Mouse (Mus musculus): ENCODE data around the gene Letmd1. TPM values are rescaled to one million over a fixed set of nuclear protein-coding genes. Genes with fewer than 3 reads are reported as not detected.
A peak's percentile ranks its signal among the peaks of the same experiment; 100 is the strongest.

Letmd1 gene
- total and polyA plus RNA-seq, 3 experiments: 13.0 to 32.3 (median 13.1) TPM

- no peaks in the 10 kb centered on the region for H3K36me3 ChIP-seq (ENCODE audit: control insufficient read depth, insufficient read depth, low read length)
- peaks cover 4% of the 10 kb centered on the region for H3K4me1 ChIP-seq (ENCODE audit: control insufficient read depth, insufficient read depth, low read length)
- no peak overlapping the region for H3K4me3 ChIP-seq
- no peak overlapping the region for H3K27ac ChIP-seq
- no peak for TF ChIP-seq CTCF (IDR thresholded peaks at IDR 0.05)
- no peak for TF ChIP-seq POLR2A (IDR thresholded peaks at IDR 0.05; ENCODE audit: insufficient read depth, low read depth, low read length)
- no peak for TF ChIP-seq EP300 (IDR thresholded peaks at IDR 0.05; ENCODE audit: insufficient read depth, low read depth, low read length)
- 38% methylated on average over 8 of the region's 8 CpGs for WGBS
- no peaks in the 10 kb centered on the region for H3K27me3 ChIP-seq (ENCODE audit: control insufficient read depth, insufficient read depth, low read length)
- intact Hi-C loops (cut with DNase I): loop anchor here (2.0 to 10.0 kb wide), 3 partner anchors 27 to 215 kb away; partner anchors contain the start of genes Csrnp2 and Dazap2
- H3K79me2 ChIP-seq (replicated peaks; ENCODE audit: control insufficient read depth, insufficient read depth, low read length): no peaks in the 10 kb centered on the region
- H3K9ac ChIP-seq (ENCODE audit: low read depth, low read length): no peak overlapping the region
- DNase-seq: no peak
Observed at GRCm38 (mm10) chr15:100467738-100468137, 1.1 kb upstream of the Letmd1 start.

GRCm38 (mm10) chr15:100469189-100469545 is 344 bp downstream of the Letmd1 start:
- Histone ChIP-seq H3K36me3 (ENCODE audit: control insufficient read depth, insufficient read depth, low read length) (no peaks in the 10 kb centered on the region), H3K27me3 (ENCODE audit: control insufficient read depth, insufficient read depth, low read length) (no peaks in the 10 kb centered on the region), H3K79me2 (replicated peaks; ENCODE audit: control insufficient read depth, insufficient read depth, low read length) (no peaks in the 10 kb centered on the region), H3K27ac (peak overlapping the region; percentile 97), H3K9ac (ENCODE audit: low read depth, low read length) (peak overlapping the region; percentile 94), H3K4me3 (peak overlapping the region; percentile 100), H3K4me1 (ENCODE audit: control insufficient read depth, insufficient read depth, low read length) (peaks cover 4% of the 10 kb centered on the region)
- intact Hi-C loops (cut with DNase I): loop anchor here (2.0 to 10.0 kb wide), 3 partner anchors 26 to 214 kb away; partner anchors contain the start of genes Csrnp2 and Dazap2
- WGBS: 1% methylated on average over 19 of the region's 19 CpGs
- no peak for DNase-seq
- TF ChIP-seq EP300 (IDR thresholded peaks at IDR 0.05; ENCODE audit: insufficient read depth, low read depth, low read length) (no peak), POLR2A (IDR thresholded peaks at IDR 0.05; ENCODE audit: insufficient read depth, low read depth, low read length) (no peak), CTCF (IDR thresholded peaks at IDR 0.05) (no peak)

GRCm38 (mm10) chr15:100470037-100470436 is 1.2 kb downstream of the Letmd1 start:
- Histone ChIP-seq H3K36me3 (ENCODE audit: control insufficient read depth, insufficient read depth, low read length) (no peaks in the 10 kb centered on the region), H3K4me3 (peak overlapping the region; percentile 100), H3K79me2 (replicated peaks; ENCODE audit: control insufficient read depth, insufficient read depth, low read length) (no peaks in the 10 kb centered on the region), H3K9ac (ENCODE audit: low read depth, low read length) (no peak overlapping the region), H3K27ac (no peak overlapping the region), H3K4me1 (ENCODE audit: control insufficient read depth, insufficient read depth, low read length) (peaks cover 4% of the 10 kb centered on the region), H3K27me3 (ENCODE audit: control insufficient read depth, insufficient read depth, low read length) (no peaks in the 10 kb centered on the region)
- TF ChIP-seq POLR2A (IDR thresholded peaks at IDR 0.05; ENCODE audit: insufficient read depth, low read depth, low read length) (no peak), EP300 (IDR thresholded peaks at IDR 0.05; ENCODE audit: insufficient read depth, low read depth, low read length) (no peak), CTCF (IDR thresholded peaks at IDR 0.05) (no peak)
- no peak for DNase-seq
- WGBS: 48% methylated on average over 10 of the region's 10 CpGs
- intact Hi-C loops (cut with DNase I): no loop called here

DNA sequence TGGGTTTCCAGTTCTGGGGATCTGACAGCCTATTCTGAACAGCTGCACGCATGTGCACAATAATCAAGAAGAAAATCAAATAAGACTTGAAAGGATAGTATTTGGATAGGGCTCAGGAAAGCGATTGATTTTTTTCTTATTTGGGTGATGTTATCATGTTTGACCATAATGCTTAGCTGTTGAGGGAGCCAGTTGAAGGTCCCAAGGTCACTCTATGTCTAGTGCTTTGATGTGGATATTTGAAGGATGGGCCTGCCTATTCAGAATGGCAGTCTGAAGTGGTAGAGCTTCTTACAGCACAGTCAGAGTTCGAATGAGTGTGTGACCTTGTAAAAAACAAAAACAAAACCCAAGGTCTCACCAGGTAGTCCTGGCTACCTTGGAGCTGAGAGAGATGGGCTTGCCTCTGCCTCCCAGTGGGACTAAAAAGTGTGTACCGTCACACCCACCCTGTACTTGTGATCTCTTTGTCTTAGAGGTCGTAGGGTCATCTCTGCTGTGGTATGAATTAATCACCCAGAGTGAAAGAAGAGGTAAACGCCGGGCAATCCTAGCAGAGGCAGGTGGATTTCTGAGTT is 5.2 kb downstream of the Letmd1 start:
- no peak for DNase-seq
- TF ChIP-seq CTCF (IDR thresholded peaks at IDR 0.05) (no peak), POLR2A (IDR thresholded peaks at IDR 0.05; ENCODE audit: insufficient read depth, low read depth, low read length) (no peak), EP300 (IDR thresholded peaks at IDR 0.05; ENCODE audit: insufficient read depth, low read depth, low read length) (no peak)
- Histone ChIP-seq H3K4me3 (no peak overlapping the region), H3K27ac (no peak overlapping the region), H3K4me1 (ENCODE audit: control insufficient read depth, insufficient read depth, low read length) (peaks cover 4% of the 10 kb centered on the region), H3K9ac (ENCODE audit: low read depth, low read length) (no peak overlapping the region), H3K36me3 (ENCODE audit: control insufficient read depth, insufficient read depth, low read length) (no peaks in the 10 kb centered on the region), H3K27me3 (ENCODE audit: control insufficient read depth, insufficient read depth, low read length) (no peaks in the 10 kb centered on the region), H3K79me2 (replicated peaks; ENCODE audit: control insufficient read depth, insufficient read depth, low read length) (no peaks in the 10 kb centered on the region)
- intact Hi-C loops (cut with DNase I): no loop called here
- WGBS: 82% methylated on average over 7 of the region's 7 CpGs

DNA sequence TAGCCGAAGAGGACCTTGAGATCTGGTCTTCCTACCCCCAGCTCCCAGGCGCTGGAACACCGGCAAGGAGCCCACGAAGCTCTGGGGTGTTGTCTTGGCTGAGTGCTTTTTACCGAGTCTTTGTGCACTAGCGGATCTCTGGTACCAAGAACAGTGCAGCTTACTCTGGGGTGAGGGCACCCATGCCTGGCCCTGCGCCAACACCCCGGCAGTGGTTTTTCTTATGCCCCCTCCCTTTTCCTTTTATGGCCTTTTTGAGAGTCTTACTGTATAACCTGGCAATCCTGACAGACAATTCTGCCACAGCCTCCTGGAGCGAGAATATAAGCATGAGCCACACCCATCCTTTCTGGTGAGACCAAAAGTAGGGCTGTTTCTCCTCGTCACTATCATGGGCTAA is 9.5 kb downstream of the Letmd1 start:
- TF ChIP-seq POLR2A (IDR thresholded peaks at IDR 0.05; ENCODE audit: insufficient read depth, low read depth, low read length) (no peak), CTCF (IDR thresholded peaks at IDR 0.05) (no peak), EP300 (IDR thresholded peaks at IDR 0.05; ENCODE audit: insufficient read depth, low read depth, low read length) (no peak)
- no peak overlapping the region for H3K27ac ChIP-seq
- no peak overlapping the region for H3K4me3 ChIP-seq
- no peaks in the 10 kb centered on the region for H3K27me3 ChIP-seq (ENCODE audit: control insufficient read depth, insufficient read depth, low read length)
- 82% methylated on average over 10 of the region's 10 CpGs for whole genome bisulfite sequencing
- no peaks in the 10 kb centered on the region for H3K4me1 ChIP-seq (ENCODE audit: control insufficient read depth, insufficient read depth, low read length)
- H3K9ac ChIP-seq (ENCODE audit: low read depth, low read length): no peak overlapping the region
- H3K79me2 ChIP-seq (replicated peaks; ENCODE audit: control insufficient read depth, insufficient read depth, low read length): no peaks in the 10 kb centered on the region
- intact Hi-C loops (cut with DNase I): no loop called here
- no peaks in the 10 kb centered on the region for H3K36me3 ChIP-seq (ENCODE audit: control insufficient read depth, insufficient read depth, low read length)
- no peak for DNase-seq

GRCm38 (mm10) chr15:100478925-100479324 is 10.1 kb downstream of the Letmd1 start:
- H3K9ac ChIP-seq (ENCODE audit: low read depth, low read length): no peak overlapping the region
- TF ChIP-seq POLR2A (IDR thresholded peaks at IDR 0.05; ENCODE audit: insufficient read depth, low read depth, low read length) (no peak), EP300 (IDR thresholded peaks at IDR 0.05; ENCODE audit: insufficient read depth, low read depth, low read length) (no peak), CTCF (IDR thresholded peaks at IDR 0.05) (no peak)
- H3K27me3 ChIP-seq (ENCODE audit: control insufficient read depth, insufficient read depth, low read length): no peaks in the 10 kb centered on the region
- no peaks in the 10 kb centered on the region for H3K4me1 ChIP-seq (ENCODE audit: control insufficient read depth, insufficient read depth, low read length)
- H3K36me3 ChIP-seq (ENCODE audit: control insufficient read depth, insufficient read depth, low read length): no peaks in the 10 kb centered on the region
- DNase-seq: no peak
- no peak overlapping the region for H3K4me3 ChIP-seq
- H3K27ac ChIP-seq: no peak overlapping the region
- intact Hi-C loops (cut with DNase I): no loop called here
- WGBS: 88% methylated on average over 4 of the region's 4 CpGs
- H3K79me2 ChIP-seq (replicated peaks; ENCODE audit: control insufficient read depth, insufficient read depth, low read length): no peaks in the 10 kb centered on the region

Data from heart, adult 2 months (tissue).